ENCODE assay signal across 10 mouse cellular contexts in genomic region chr4:95319036-95319435, GRCm38 (mm10).
DNase-seq lines count a peak whose midpoint lies in the region; ATAC-seq lines count a peak whose summit lies in the region.
"Had no signal": no experiment of that assay in that cellular context is flagged by ENCODE, and none has a peak within 500 bp of the region (broad histone marks: within the 10 kb centered on the region; RNA-seq: fewer than 3 reads in every experiment).

No protein-coding gene starts in this region.

- no peaks in the 10 kb centered on the region for H3K36me3 ChIP-seq in heart, embryonic 15.5 days
- no peaks in the 10 kb centered on the region for H3K36me3 ChIP-seq in hindbrain, embryonic 10.5 days

- 17% methylated on average over 6 of the region's 6 CpGs for WGBS in heart, embryonic 15.5 days
- 58% methylated on average over 6 of the region's 6 CpGs for WGBS in hindbrain, embryonic 10.5 days

- H3K4me2 ChIP-seq in heart, embryonic 15.5 days, result 0 out of 2 replicates have a peak overlapping the region, but pooled peaks have one; percentile 26

- no peaks in the 10 kb centered on the region; the same call in 1 of the 2 replicates for H3K9me3 ChIP-seq in heart, embryonic 15.5 days (replicated peaks)
- no peaks in the 10 kb centered on the region for H3K9me3 ChIP-seq in hindbrain, embryonic 10.5 days

- no peak for ATAC-seq in heart, embryonic 15.5 days (replicated peaks; ENCODE audit: insufficient number of reproducible peaks, insufficient read depth, low FRiP score, low read depth)

- H3K4me1 ChIP-seq in heart, embryonic 15.5 days (replicated peaks), result peaks cover 20% of the 10 kb centered on the region
- peaks cover 16% of the 10 kb centered on the region for H3K4me1 ChIP-seq in hindbrain, embryonic 10.5 days (replicated peaks)

- H3K9ac ChIP-seq in heart, embryonic 15.5 days, result no peak overlapping the region

- DNase-seq in urinary bladder, adult 18-20 months (ENCODE audit: low spot score in 2 of 2), result peak; percentile 28 to 43
- no peak for DNase-seq in urinary bladder, postnatal 10 days (ENCODE audit: low spot score)
- DNase-seq in embryo, embryonic 9.5 days (ENCODE audit: extremely low spot score), result peak; percentile 22
- DNase-seq in urinary bladder, postnatal 36 days (ENCODE audit: low spot score in 2 of 2), result peak; percentile 13 to 56
- no peak for DNase-seq in hindbrain, embryonic 10.5 days (ENCODE audit: low spot score)
- no peak for DNase-seq in cerebellum, adult 11-12 months
- DNase-seq: kidney, adult 11 months had no signal

- 0 out of 2 replicates have a peak overlapping the region, but pooled peaks have one; percentile 69 for H3K27ac ChIP-seq in heart, embryonic 15.5 days
- H3K27ac ChIP-seq in hindbrain, embryonic 10.5 days, result no peak overlapping the region
- H3K27ac ChIP-seq: macrophage had no signal

- H3K27me3 ChIP-seq in heart, embryonic 15.5 days, result no peaks in the 10 kb centered on the region
- no peaks in the 10 kb centered on the region for H3K27me3 ChIP-seq in hindbrain, embryonic 10.5 days (ENCODE audit: insufficient read depth, poor library complexity, severe bottlenecking)

- H3K4me3 ChIP-seq in heart, embryonic 15.5 days, result no peak overlapping the region
- no peak overlapping the region for H3K4me3 ChIP-seq in hindbrain, embryonic 10.5 days
- H3K4me3 ChIP-seq: erythroblast, embryonic 14.5 days had no signal

Comparison
In these comparisons a context has a peak if more than half of its experiments do, and no peak if none do; other contexts are left out.
1. DNase-seq: peak in urinary bladder, adult 18-20 months (2 of 2), embryo, embryonic 9.5 days (single experiment) and urinary bladder, postnatal 36 days (2 of 2); none in urinary bladder, postnatal 10 days (single experiment), hindbrain, embryonic 10.5 days (single experiment) and cerebellum, adult 11-12 months (single experiment).